10 mouse cellular contexts compared by ENCODE assay signal in genomic region chr11:99238468-99238867, GRCm38 (mm10). TPM values are rescaled to one million over a fixed set of nuclear protein-coding genes. Genes with fewer than 3 reads are reported as not detected.
A peak's percentile ranks its signal among the peaks of the same experiment; 100 is the strongest.
DNase-seq lines count a peak whose midpoint lies in the region; ATAC-seq lines count a peak whose summit lies in the region.
"Had no signal": no experiment of that assay in that cellular context is flagged by ENCODE, and none has a peak within 500 bp of the region (broad histone marks: within the 10 kb centered on the region; RNA-seq: fewer than 3 reads in every experiment).

No protein-coding gene starts in this region.

- peak; percentile 99 for ATAC-seq in CD4-positive, CD25-positive, alpha-beta regulatory T cell, adult 4 months
- peak; percentile 99 for ATAC-seq in inflammation-experienced regulatory T-cells, adult 6 months
- ATAC-seq: forebrain, embryonic 14.5 days had no signal

- peak; percentile 74 to 77 for DNase-seq in B cell, adult 2 months
- peak; percentile 48 to 66 for DNase-seq in spleen, adult 18-20 months
- no peak for DNase-seq in cerebellum, postnatal 10 days
- DNase-seq in urinary bladder, postnatal 10 days (ENCODE audit: low spot score) = no peak
- DNase-seq in cerebellum, postnatal 4 days (ENCODE audit: low spot score in 2 of 2) = no peak
- DNase-seq: cerebellum, adult 2 months; liver, embryonic 13.5 days had no signal

RNA-seq across cellular contexts. Expression of gene Krt222, which starts 5.4 kb away (rescaled TPM):
- polyA plus RNA-seq in CD4-positive, CD25-positive, alpha-beta regulatory T cell, adult 4 months (2017; shearing (Covaris generic)) = 1 to 10 TPM; 1.4 to 2.1 TPM
- polyA plus RNA-seq in inflammation-experienced regulatory T-cells, adult 6 months (2017; shearing (Covaris generic)) = 1 to 10 TPM; 2.1 to 2.7 (median 2.1) TPM

RNA-seq across cellular contexts. Expression of gene Smarce1, which starts 7.7 kb away (rescaled TPM):
- polyA plus RNA-seq in CD4-positive, CD25-positive, alpha-beta regulatory T cell, adult 4 months (2017; shearing (Covaris generic)) = 100 to 1,000 TPM; 179 to 201 TPM
- 100 to 1,000 TPM; 127 to 184 (median 159) TPM for polyA plus RNA-seq in inflammation-experienced regulatory T-cells, adult 6 months (2017; shearing (Covaris generic))

RNA-seq across cellular contexts. Expression of gene Krt24, which starts 46.6 kb away (rescaled TPM):
- not detected for polyA plus RNA-seq in CD4-positive, CD25-positive, alpha-beta regulatory T cell, adult 4 months (2017; shearing (Covaris generic))
- not detected for polyA plus RNA-seq in inflammation-experienced regulatory T-cells, adult 6 months (2017; shearing (Covaris generic))
- polyA plus RNA-seq: forebrain, embryonic 14.5 days; liver, embryonic 13.5 days had no signal

Comparison
In these comparisons a context has a peak if more than half of its experiments do, and no peak if none do; other contexts are left out.
1. DNase-seq: peak in B cell, adult 2 months (2 of 2) and spleen, adult 18-20 months (2 of 2); none in cerebellum, postnatal 10 days (0 of 2), urinary bladder, postnatal 10 days (single experiment) and cerebellum, postnatal 4 days (0 of 2).